Mouse (Mus musculus) G1E-ER4 (cell line): Measurements from ENCODE around the gene Vmn1r77. TPM values are rescaled to one million over a fixed set of nuclear protein-coding genes. Genes with fewer than 3 reads are reported as not detected.
"Not testable (repeated sequence)": the region's sequence is repeated elsewhere in the genome, so short reads cannot be mapped to it uniquely, and the experiment has no call there.

ENCODE experiments used
- GATA1 ChIP-seq: IDR thresholded peaks from one replicate; pipeline ENCODE4 v1.8.0; 2012; ENCODE audit warnings: low read length, inconsistent platforms
- polyA plus RNA-seq: library from polyadenylated mRNA; stranded (reverse); fragments of >175 nt; gene quantifications from 2 replicates; pipeline ENCODE4 v1.2.3, GENCODE M21; 2012

Vmn1r77 gene
- polyA plus RNA-seq: not detected in 2 replicates

DNA sequence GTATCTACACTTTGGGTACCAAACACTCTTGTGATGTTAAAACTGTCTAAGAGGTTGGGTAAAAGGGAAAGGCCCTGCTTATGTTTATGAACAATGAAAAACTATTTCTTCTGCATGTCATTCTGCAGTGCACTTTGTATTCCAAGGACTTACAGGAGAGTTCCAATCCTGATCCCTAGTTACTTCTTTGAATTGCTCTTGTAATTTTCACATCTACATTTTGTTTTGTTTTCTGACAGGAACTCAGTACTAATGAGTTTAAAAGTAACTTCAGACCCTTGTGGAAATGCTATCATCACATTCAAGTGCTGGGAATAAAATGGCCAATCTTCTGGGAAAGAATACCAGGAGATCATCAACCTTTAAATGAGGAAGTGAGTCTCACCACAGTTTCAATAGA lies at the start of gene Vmn1r77:
Vmn1r77 (plus strand) TSS at position 301 of the 400 bp plus-strand sequence.
- TF ChIP-seq GATA1: not testable (repeated sequence)

DNA sequence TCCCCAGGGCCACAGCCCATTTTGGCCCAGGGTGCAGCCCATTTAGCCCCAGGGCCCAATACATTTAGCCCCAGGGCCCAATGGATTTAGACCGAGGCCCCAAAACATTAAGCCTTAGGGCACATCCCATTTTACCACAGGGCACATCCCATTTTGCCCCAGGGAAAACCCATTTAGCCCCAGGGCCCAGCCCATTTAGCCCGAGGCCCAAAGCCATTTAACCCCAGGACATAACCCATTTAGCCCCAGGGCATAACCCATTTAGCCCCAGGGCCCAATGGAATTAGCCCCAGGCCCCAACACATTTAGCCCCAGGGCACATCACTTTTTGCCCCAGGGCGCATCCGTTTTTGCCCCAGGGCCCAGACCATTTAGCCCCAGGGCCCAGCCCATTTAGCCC lies 23.4 kb upstream of the Vmn1r77 start:
- TF ChIP-seq GATA1: no peak

DNA sequence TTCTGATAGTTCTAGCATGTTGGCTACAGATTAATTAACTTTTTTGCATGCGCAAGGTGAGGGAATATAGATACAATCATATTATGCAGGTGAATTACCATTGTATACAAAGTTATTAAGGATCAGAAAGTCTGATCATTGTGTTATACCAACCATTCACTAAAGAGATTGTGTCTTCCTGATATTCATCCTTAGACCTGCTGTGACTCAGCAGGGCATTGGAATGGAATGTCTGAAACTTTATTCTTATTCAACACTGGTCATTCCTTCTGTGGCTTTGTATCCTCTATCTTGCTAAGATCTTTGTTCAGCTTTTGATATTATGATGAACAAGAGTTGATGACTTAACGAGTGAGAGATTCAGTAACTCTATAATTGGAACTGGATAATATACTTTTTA lies 4.1 kb downstream of the Vmn1r77 start:
- TF ChIP-seq GATA1: no peak

Other genes starting within 250 kb of the Vmn1r77 start
- gene Vmn1r74, start 202.8 kb upstream of the Vmn1r77 start, polyA plus RNA-seq: not detected in 2 replicates
- not detected in 2 replicates for gene Vmn1r75, start 162.1 kb upstream of the Vmn1r77 start, polyA plus RNA-seq
- not detected in 2 replicates for gene Vmn1r76, start 98.5 kb upstream of the Vmn1r77 start, polyA plus RNA-seq
- not detected in 2 replicates for gene Vmn1r78, start 113.5 kb downstream of the Vmn1r77 start, polyA plus RNA-seq
- gene Vmn1r79, start 134.5 kb downstream of the Vmn1r77 start, polyA plus RNA-seq: not detected in 2 replicates
- not detected in 2 replicates for gene Vmn1r80, start 152.5 kb downstream of the Vmn1r77 start, polyA plus RNA-seq
- not detected in 2 replicates for gene Vmn1r81, start 231.5 kb downstream of the Vmn1r77 start, polyA plus RNA-seq